Mouse (Mus musculus) granulocyte monocyte progenitor cell, adult 5-6 weeks (primary cell): Measurements from ENCODE around the gene Oat. TPM values are rescaled to one million over a fixed set of nuclear protein-coding genes. Genes with fewer than 3 reads are reported as not detected.
A peak's percentile ranks its signal among the peaks of the same experiment; 100 is the strongest.

Experiments used
- ATAC-seq: replicated peaks from 2 replicates; pipeline ENCODE4 v1.8.0; 2016; ENCODE audit warnings: mild to moderate bottlenecking, moderate TSS enrichment, inconsistent platforms; ENCODE audit not compliant: poor library complexity, severe bottlenecking
- total RNA-seq, 2 experiments: library from RNA; stranded (forward) in 1 of 2; stranded (reverse) in 1 of 2; fragments of 200-712, 200-1000 nt in 1 of 2; fragments of >200 nt in 1 of 2; fragmentation: Nextera tagmentation in 1 of 2; gene quantifications; 2 replicates each; pipeline ENCODE4 v1.2.3; 2014 to 2017

Gene Oat
- total RNA-seq, 2 experiments from 2014 or later: 97.3 to 105 TPM

GRCm38 (mm10) chr7:132554091-132554490 lies 22.1 kb downstream of the Oat start:
- no peak for ATAC-seq

- ATAC-seq: peak; percentile 98
Measured at GRCm38 (mm10) chr7:132551351-132552126, 24.7 kb downstream of the Oat start.

- no peak for ATAC-seq
Measured at GRCm38 (mm10) chr7:132547126-132547525, 29.1 kb downstream of the Oat start.

- ATAC-seq: no peak
Measured at GRCm38 (mm10) chr7:132542427-132542826, 33.8 kb downstream of the Oat start.

- ATAC-seq: peak; percentile 97
Measured at GRCm38 (mm10) chr7:132541566-132541965, 34.6 kb downstream of the Oat start.

GRCm38 (mm10) chr7:132540597-132540996 lies 35.6 kb downstream of the Oat start:
- ATAC-seq: no peak

GRCm38 (mm10) chr7:132529206-132529605 lies 47.0 kb downstream of the Oat start:
- no peak for ATAC-seq

GRCm38 (mm10) chr7:132513419-132513982 lies 62.7 kb downstream of the Oat start:
- ATAC-seq: no peak

GRCm38 (mm10) chr7:132509110-132509509 lies 67.1 kb downstream of the Oat start:
- no peak for ATAC-seq

Other genes starting within 250 kb of the Oat start
- not detected in 2 replicates for gene Nkx1-2, start 23.2 kb upstream of the Oat start, total RNA-seq (2014; fragmentation: Nextera tagmentation)
- not detected in 2 replicates for gene Nkx1-2, start 23.2 kb upstream of the Oat start, total RNA-seq (2017)
- 11.5 and 13.8 TPM in 2 replicates for gene Lhpp, start 34.2 kb upstream of the Oat start, total RNA-seq (2014; fragmentation: Nextera tagmentation)
- gene Lhpp, start 34.2 kb upstream of the Oat start, total RNA-seq (2017): 7.3 and 9.3 TPM in 2 replicates
- 20.1 and 27.7 TPM in 2 replicates for gene Fam53b, start 237.5 kb upstream of the Oat start, total RNA-seq (2014; fragmentation: Nextera tagmentation)
- 11.1 and 12.5 TPM in 2 replicates for gene Fam53b, start 237.5 kb upstream of the Oat start, total RNA-seq (2017)